Mouse (Mus musculus) embryonic facial prominence, embryonic 11.5 days (tissue): ENCODE data around the gene Gm45261. TPM values are rescaled to one million over a fixed set of nuclear protein-coding genes. Genes with fewer than 3 reads are reported as not detected.

Experiments
- ATAC-seq: fragments of 200-750 bp; cut with Nextera tagmentation; replicated peaks from 2 replicates; pipeline ENCODE4 v1.8.0; 2017; ENCODE audit warnings: low read depth; ENCODE audit not compliant: insufficient number of reproducible peaks, low FRiP score, low TSS enrichment
- DNase-seq: peaks from one replicate; pipeline ENCODE4 v3.0.0-alpha.2; 2015; ENCODE audit warnings: low spot score
- H3K27ac ChIP-seq: fragments of 300-500 bp; sonication (generic); replicated peaks from 2 replicates; pipeline ENCODE4 v1.5.1; 2014; ENCODE audit warnings: mild to moderate bottlenecking, low read depth, low read length, control low read depth
- H3K27me3 ChIP-seq: fragments of 300-500 bp; sonication (generic); 2 replicates; pipeline ENCODE4 v1.6.1; 2014; ENCODE audit warnings: mild to moderate bottlenecking, low read length, moderate library complexity, mixed read lengths; ENCODE audit not compliant: control insufficient read depth, insufficient read depth
- H3K36me3 ChIP-seq: fragments of 300-500 bp; sonication (generic); replicated peaks from 2 replicates; pipeline ENCODE4 v1.6.1; 2014; ENCODE audit warnings: low read depth, mild to moderate bottlenecking, low read length, moderate library complexity, mixed read lengths; ENCODE audit not compliant: control insufficient read depth, insufficient read depth
- H3K4me1 ChIP-seq: fragments of 300-500 bp; sonication (generic); 2 replicates; pipeline ENCODE4 v1.6.1; 2014; ENCODE audit warnings: low read length, mixed read lengths; ENCODE audit not compliant: control insufficient read depth, insufficient read depth
- H3K4me2 ChIP-seq: fragments of 300-500 bp; sonication (generic); 2 replicates; pipeline ENCODE4 v1.6.1; 2014; ENCODE audit warnings: low read depth, mild to moderate bottlenecking, control low read depth, low read length, moderate library complexity
- H3K4me3 ChIP-seq: fragments of 300-500 bp; sonication (generic); 2 replicates; pipeline ENCODE4 v1.5.1; 2014; ENCODE audit warnings: low read depth, low read length, control low read depth
- H3K9ac ChIP-seq: fragments of 300-500 bp; sonication (generic); replicated peaks from 2 replicates; pipeline ENCODE4 v1.6.1; 2014; ENCODE audit warnings: mild to moderate bottlenecking, control low read depth, low read length
- H3K9me3 ChIP-seq: fragments of 300-500 bp; sonication (generic); replicated peaks from 2 replicates; pipeline ENCODE4 v1.6.1; 2016; ENCODE audit warnings: mild to moderate bottlenecking, low read length, inconsistent platforms, mixed read lengths; ENCODE audit not compliant: control insufficient read depth
- WGBS: fragments of 180-500 bp; shearing (Covaris S2); extraction: QIAGEN DNeasy Blood & Tissue Kit; methylation state at CpG from one replicate; pipeline ENCODE4 v1.1.7; 2014; 5-methylcytosine and 5-hydroxymethylcytosine counted together
- polyA plus RNA-seq: library from polyadenylated mRNA; unstranded; fragments of >200 nt; fragmentation: Nextera tagmentation; extraction: Ambion mirVana; gene quantifications from 2 replicates; pipeline ENCODE4 v1.2.1, GENCODE M21; 2014

The Gm45261 gene
- polyA plus RNA-seq, 1 experiment from 2014 or later = not detected

- Histone ChIP-seq H3K9ac (no peak overlapping the region), H3K27ac (no peak overlapping the region), H3K36me3 (no peaks in the 10 kb centered on the region), H3K9me3 (no peaks in the 10 kb centered on the region), H3K4me2 (no peak overlapping the region), H3K4me3 (no peak overlapping the region), H3K27me3 (no peaks in the 10 kb centered on the region), H3K4me1 (no peaks in the 10 kb centered on the region)
- WGBS = 71% methylated on average over 1 of the region's 1 CpGs
- ATAC-seq = no peak
- no peak for DNase-seq
Measured at GRCm38 (mm10) chr1:80427946-80428345, 33.3 kb downstream of the Gm45261 start.

GRCm38 (mm10) chr1:80427425-80427824, 33.8 kb downstream of the Gm45261 start:
- no peaks in the 10 kb centered on the region for H3K4me1 ChIP-seq
- no peaks in the 10 kb centered on the region for H3K27me3 ChIP-seq
- ATAC-seq (no peak), DNase-seq (no peak)
- WGBS = 72% methylated on average over 1 of the region's 1 CpGs
- no peaks in the 10 kb centered on the region for H3K9me3 ChIP-seq
- H3K36me3 ChIP-seq = no peaks in the 10 kb centered on the region
- H3K27ac ChIP-seq = no peak overlapping the region
- H3K4me2 ChIP-seq = no peak overlapping the region
- no peak overlapping the region for H3K4me3 ChIP-seq
- H3K9ac ChIP-seq = no peak overlapping the region

DNA sequence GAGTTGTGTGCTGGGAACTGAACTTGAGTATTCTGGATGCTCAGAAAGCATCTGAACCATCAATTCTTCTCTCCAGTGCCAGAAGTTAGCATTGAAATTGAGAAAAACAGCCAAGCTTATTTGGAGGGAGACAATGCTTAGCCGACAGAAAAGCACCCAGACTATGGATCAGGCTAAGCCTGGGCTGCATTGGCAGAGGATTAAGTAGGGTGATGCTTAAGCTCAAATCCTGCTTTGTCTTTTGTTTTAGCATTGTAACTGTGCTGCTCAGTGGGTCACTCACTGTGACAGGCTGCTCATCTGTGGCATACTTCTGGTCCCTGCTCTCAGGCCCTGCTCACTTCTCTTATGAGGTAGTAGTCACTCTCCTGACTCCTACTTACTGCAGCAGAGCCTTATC, 36.6 kb downstream of the Gm45261 start:
- H3K27me3 ChIP-seq = no peaks in the 10 kb centered on the region
- no peak for DNase-seq
- no peak for ATAC-seq
- H3K9ac ChIP-seq = no peak overlapping the region
- no peaks in the 10 kb centered on the region for H3K4me1 ChIP-seq
- no peaks in the 10 kb centered on the region for H3K9me3 ChIP-seq
- H3K27ac ChIP-seq = no peak overlapping the region
- H3K4me3 ChIP-seq = no peak overlapping the region
- H3K4me2 ChIP-seq = no peak overlapping the region
- no peaks in the 10 kb centered on the region for H3K36me3 ChIP-seq
- 29% methylated on average over 1 of the region's 1 CpGs for WGBS

- H3K9me3 ChIP-seq = no peaks in the 10 kb centered on the region
- H3K36me3 ChIP-seq = no peaks in the 10 kb centered on the region
- 91% methylated on average over 12 of the region's 12 CpGs for WGBS
- H3K9ac ChIP-seq = no peak overlapping the region
- ATAC-seq = no peak
- H3K4me2 ChIP-seq = no peak overlapping the region
- no peaks in the 10 kb centered on the region for H3K27me3 ChIP-seq
- DNase-seq = no peak
- no peaks in the 10 kb centered on the region for H3K4me1 ChIP-seq
- no peak overlapping the region for H3K27ac ChIP-seq
- H3K4me3 ChIP-seq = no peak overlapping the region
Measured at GRCm38 (mm10) chr1:80418321-80419045, 42.8 kb downstream of the Gm45261 start.

DNA sequence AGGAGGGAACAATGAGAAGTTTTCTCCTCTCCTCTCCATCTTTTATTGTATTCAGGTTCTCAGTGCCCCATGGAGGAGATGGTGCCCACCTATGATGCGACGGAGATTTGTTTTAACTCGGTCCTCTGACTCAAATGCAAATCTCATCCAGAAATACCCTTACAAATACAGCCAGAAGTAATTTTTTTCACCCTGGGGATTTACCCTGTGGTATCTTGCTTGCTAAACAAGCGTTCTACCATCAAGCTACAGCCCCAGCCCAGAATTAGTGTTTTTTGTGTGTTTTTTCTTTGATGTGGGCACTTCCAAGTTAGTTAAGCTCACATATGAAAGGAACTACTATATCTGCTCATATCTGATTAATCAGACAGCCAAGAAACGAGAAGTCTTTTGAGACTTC, 44.9 kb downstream of the Gm45261 start:
- no peak for ATAC-seq
- Histone ChIP-seq H3K4me2 (no peak overlapping the region), H3K27ac (no peak overlapping the region), H3K9me3 (no peaks in the 10 kb centered on the region), H3K27me3 (no peaks in the 10 kb centered on the region), H3K9ac (no peak overlapping the region), H3K4me1 (no peaks in the 10 kb centered on the region), H3K36me3 (no peaks in the 10 kb centered on the region), H3K4me3 (no peak overlapping the region)
- WGBS = 69% methylated on average over 5 of the region's 5 CpGs
- DNase-seq = no peak

- Histone ChIP-seq H3K4me3 (no peak overlapping the region), H3K9me3 (no peaks in the 10 kb centered on the region), H3K4me1 (no peaks in the 10 kb centered on the region), H3K9ac (no peak overlapping the region), H3K27me3 (no peaks in the 10 kb centered on the region), H3K27ac (no peak overlapping the region), H3K36me3 (no peaks in the 10 kb centered on the region), H3K4me2 (no peak overlapping the region)
- DNase-seq (no peak), ATAC-seq (no peak)
- WGBS = 80% methylated on average over 2 of the region's 2 CpGs
Measured at GRCm38 (mm10) chr1:80412521-80412920, 48.7 kb downstream of the Gm45261 start.

DNA sequence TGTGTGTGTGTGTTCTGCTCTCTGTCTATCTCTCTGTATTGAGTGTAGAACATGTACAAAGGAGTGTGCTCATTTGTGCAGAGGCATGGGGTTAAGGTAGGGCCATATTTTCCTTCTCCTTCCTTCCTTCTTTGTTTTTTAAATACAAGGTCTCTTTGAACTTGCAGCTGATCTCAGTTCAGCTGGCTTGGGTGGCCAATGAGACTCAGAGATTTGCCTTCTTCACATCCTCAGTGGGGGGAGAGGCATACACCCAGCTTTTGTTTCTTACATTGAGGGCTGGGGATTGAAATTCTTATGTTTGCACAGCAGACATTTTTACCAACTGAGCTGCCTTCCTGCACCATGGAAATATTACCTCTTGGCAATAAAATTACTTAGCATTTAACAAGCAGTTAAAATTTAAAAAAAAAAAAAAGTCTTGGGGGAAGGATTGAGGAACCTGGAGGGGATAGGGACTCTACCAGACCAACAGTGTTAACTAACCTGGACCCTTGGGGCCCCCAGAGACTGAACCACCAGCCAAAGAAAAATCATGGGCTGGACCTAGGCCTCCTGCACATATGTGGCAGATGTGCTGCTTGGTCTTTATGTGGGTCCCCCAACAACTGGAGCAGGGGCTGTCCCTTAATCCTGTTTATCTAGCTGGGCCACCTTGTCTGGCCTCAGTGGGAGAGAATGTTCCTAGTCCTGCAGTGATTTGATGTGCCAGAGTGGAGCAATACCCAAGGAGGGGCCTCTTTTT, 50.8 kb downstream of the Gm45261 start:
- DNase-seq (no peak), ATAC-seq (no peak)
- Histone ChIP-seq H3K9me3 (no peaks in the 10 kb centered on the region), H3K27me3 (no peaks in the 10 kb centered on the region), H3K4me1 (no peaks in the 10 kb centered on the region), H3K4me2 (no peak overlapping the region), H3K36me3 (no peaks in the 10 kb centered on the region), H3K27ac (no peak overlapping the region), H3K9ac (no peak overlapping the region), H3K4me3 (no peak overlapping the region)

DNA sequence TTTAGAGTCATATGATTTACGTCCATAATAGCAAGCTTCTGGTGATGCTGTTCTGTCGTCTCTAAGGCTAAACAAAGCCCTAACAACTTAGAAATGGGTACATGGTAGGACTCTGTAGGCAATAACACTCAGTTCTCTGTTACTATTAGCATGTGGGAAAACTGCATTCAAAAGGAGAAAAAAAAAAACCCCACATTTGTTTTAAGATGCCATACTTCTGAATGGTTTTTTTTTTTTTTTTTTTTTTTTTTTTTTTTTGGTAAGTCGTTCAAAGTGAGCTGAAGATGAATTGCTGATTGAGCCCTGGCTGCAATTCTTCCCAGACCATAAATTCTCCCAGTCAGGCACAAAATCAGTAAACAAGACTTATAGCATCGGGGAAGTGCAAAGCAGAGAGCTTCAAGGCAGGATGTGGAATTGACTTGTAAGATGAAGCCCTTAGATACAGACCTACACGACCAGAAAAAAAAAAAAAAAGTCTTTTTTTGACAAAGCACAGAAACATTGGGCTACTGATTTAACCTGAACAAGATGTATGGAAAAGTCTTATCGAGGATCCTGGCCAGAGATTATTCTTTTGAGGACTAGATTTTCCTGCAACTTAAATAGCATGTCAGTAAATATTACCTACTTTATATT, 51.7 kb downstream of the Gm45261 start:
- ATAC-seq (no peak), DNase-seq (no peak)
- no peak overlapping the region for H3K27ac ChIP-seq
- H3K9me3 ChIP-seq = no peaks in the 10 kb centered on the region
- H3K4me3 ChIP-seq = no peak overlapping the region
- H3K4me1 ChIP-seq = no peaks in the 10 kb centered on the region
- no peaks in the 10 kb centered on the region for H3K27me3 ChIP-seq
- no peaks in the 10 kb centered on the region for H3K36me3 ChIP-seq
- WGBS = 60% methylated on average over 6 of the region's 6 CpGs
- no peak overlapping the region for H3K9ac ChIP-seq
- no peak overlapping the region for H3K4me2 ChIP-seq
